Mouse (Mus musculus): ENCODE results near the gene Impg1.

DNA sequence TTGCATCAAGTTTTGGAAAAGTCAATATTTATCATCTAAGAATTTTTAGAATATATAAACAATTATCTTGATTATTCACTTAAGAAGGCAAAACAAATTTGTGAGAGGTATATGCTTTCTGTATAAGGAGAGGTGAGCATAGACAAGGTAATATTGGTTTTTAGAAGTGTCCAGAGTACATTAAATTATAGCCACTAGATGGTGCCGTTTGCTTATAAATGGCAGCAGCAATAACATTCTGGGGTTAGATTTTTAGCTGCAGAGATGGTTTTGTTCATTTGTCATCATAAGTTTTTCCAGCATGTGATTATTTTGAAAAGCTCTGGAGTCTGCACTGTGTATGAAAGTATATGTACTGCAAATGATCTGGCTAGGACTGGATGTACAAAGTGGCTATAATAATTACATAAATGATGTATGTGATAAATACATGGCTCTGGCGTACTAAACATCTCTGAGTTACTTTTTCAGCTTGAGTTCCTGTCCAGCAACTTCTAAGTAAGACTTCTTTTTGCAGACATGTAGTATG, 172.2 kb downstream of the Impg1 start:
- no peak for TF ChIP-seq POLR2A (IDR thresholded peaks at IDR 0.05; ENCODE audit: borderline replicate concordance, extremely low read depth, insufficient read depth, insufficient read length, poor library complexity, severe bottlenecking)
- TF ChIP-seq CTCF (IDR thresholded peaks at IDR 0.05; ENCODE audit: borderline replicate concordance, extremely low read depth, insufficient read depth, insufficient read length): peak; percentile 16; the same call in 1 of the 2 replicates

Data from brain, embryonic 14.5 days (tissue).